Mouse (Mus musculus) forebrain, embryonic 11.5 days (tissue): ENCODE data around the gene Pkhd1. TPM values are rescaled to one million over a fixed set of nuclear protein-coding genes. Genes with fewer than 3 reads are reported as not detected.

ENCODE experiments used
- ATAC-seq: fragments of 200-750 bp; cut with Nextera tagmentation; replicated peaks from 2 replicates; pipeline ENCODE4 v1.8.0; 2017; ENCODE audit warnings: moderate TSS enrichment; ENCODE audit not compliant: low FRiP score
- DNase-seq: peaks from one replicate; pipeline ENCODE4 v3.0.0-alpha.2; 2017; ENCODE audit warnings: low spot score
- H3K27ac ChIP-seq: fragments of 300-500 bp; sonication (generic); 2 replicates; pipeline ENCODE4 v1.5.1; 2014; ENCODE audit warnings: low read depth, low read length
- H3K27me3 ChIP-seq: fragments of 300-500 bp; sonication (generic); 2 replicates; pipeline ENCODE4 v1.6.1; 2014; ENCODE audit warnings: mild to moderate bottlenecking, low read length, mixed read lengths; ENCODE audit not compliant: control insufficient read depth, insufficient read depth
- H3K36me3 ChIP-seq: fragments of 300-500 bp; sonication (generic); 2 replicates; pipeline ENCODE4 v1.6.1; 2014; ENCODE audit warnings: mild to moderate bottlenecking, low read length, moderate library complexity, mixed read lengths; ENCODE audit not compliant: control insufficient read depth, insufficient read depth
- H3K4me1 ChIP-seq: fragments of 300-500 bp; sonication (generic); replicated peaks from 2 replicates; pipeline ENCODE4 v1.6.1; 2014; ENCODE audit warnings: low read length, mixed read lengths; ENCODE audit not compliant: control insufficient read depth, insufficient read depth
- H3K4me2 ChIP-seq: fragments of 300-500 bp; sonication (generic); 2 replicates; pipeline ENCODE4 v1.6.1; 2014; ENCODE audit warnings: low read depth, mild to moderate bottlenecking, low read length, moderate library complexity, mixed read lengths; ENCODE audit not compliant: severe bottlenecking
- H3K4me3 ChIP-seq: fragments of 300-500 bp; sonication (generic); 2 replicates; pipeline ENCODE4 v1.5.1; 2014; ENCODE audit warnings: low read depth, low read length
- H3K9ac ChIP-seq: fragments of 300-500 bp; sonication (generic); 2 replicates; pipeline ENCODE4 v1.6.1; 2014; ENCODE audit warnings: low read length
- H3K9me3 ChIP-seq: fragments of 300-500 bp; sonication (generic); 2 replicates; pipeline ENCODE4 v1.6.1; 2016; ENCODE audit warnings: low read length, mixed read lengths; ENCODE audit not compliant: control insufficient read depth
- WGBS: fragments of 180-500 bp; shearing (Covaris S2); extraction: QIAGEN DNeasy Blood & Tissue Kit; methylation state at CpG from one replicate; pipeline ENCODE4 v1.1.7; 2014; 5-methylcytosine and 5-hydroxymethylcytosine counted together
- polyA plus RNA-seq: library from polyadenylated mRNA; unstranded; fragments of >200 nt; fragmentation: Nextera tagmentation; extraction: Ambion mirVana; gene quantifications from 2 replicates; pipeline ENCODE4 v1.2.1, GENCODE M21; 2014

The Pkhd1 gene
- polyA plus RNA-seq, 1 experiment from 2014 or later = not detected

- peak; percentile 64 for DNase-seq
- Histone ChIP-seq H3K27ac (peak overlapping the region; percentile 9), H3K36me3 (no peaks in the 10 kb centered on the region), H3K27me3 (no peaks in the 10 kb centered on the region), H3K4me2 (no peak overlapping the region), H3K9ac (no peak overlapping the region), H3K4me3 (no peak overlapping the region), H3K9me3 (no peaks in the 10 kb centered on the region), H3K4me1 (peaks cover 7% of the 10 kb centered on the region; the same call in 1 of the 2 replicates)
- WGBS = 11% methylated on average over 8 of the region's 8 CpGs
- ATAC-seq = peak; percentile 88
Measured at GRCm38 (mm10) chr1:20302187-20302942, 315.5 kb downstream of the Pkhd1 start.

GRCm38 (mm10) chr1:20301631-20302030, 316.2 kb downstream of the Pkhd1 start:
- Histone ChIP-seq H3K36me3 (no peaks in the 10 kb centered on the region), H3K4me3 (no peak overlapping the region), H3K27me3 (no peaks in the 10 kb centered on the region), H3K27ac (no peak overlapping the region), H3K9ac (no peak overlapping the region), H3K9me3 (no peaks in the 10 kb centered on the region), H3K4me1 (peaks cover 7% of the 10 kb centered on the region; the same call in 1 of the 2 replicates), H3K4me2 (no peak overlapping the region)
- no peak for DNase-seq
- no peak for ATAC-seq
- 80% methylated on average over 3 of the region's 3 CpGs for WGBS

- Histone ChIP-seq H3K4me3 (no peak overlapping the region), H3K9me3 (no peaks in the 10 kb centered on the region), H3K27ac (no peak overlapping the region), H3K36me3 (no peaks in the 10 kb centered on the region), H3K9ac (no peak overlapping the region), H3K27me3 (no peaks in the 10 kb centered on the region), H3K4me1 (no peaks in the 10 kb centered on the region), H3K4me2 (no peak overlapping the region)
- DNase-seq (no peak), ATAC-seq (no peak)
- WGBS = 74% methylated on average over 1 of the region's 1 CpGs
Measured at GRCm38 (mm10) chr1:20288696-20289095, 329.2 kb downstream of the Pkhd1 start.

- no peaks in the 10 kb centered on the region for H3K36me3 ChIP-seq
- H3K27me3 ChIP-seq = no peaks in the 10 kb centered on the region
- ATAC-seq = no peak
- no peak overlapping the region for H3K27ac ChIP-seq
- H3K4me3 ChIP-seq = no peak overlapping the region
- H3K9me3 ChIP-seq = no peaks in the 10 kb centered on the region
- no peaks in the 10 kb centered on the region for H3K4me1 ChIP-seq
- no peak overlapping the region for H3K9ac ChIP-seq
- no peak for DNase-seq
- H3K4me2 ChIP-seq = no peak overlapping the region
- WGBS = 72% methylated on average over 5 of the region's 5 CpGs
Measured at GRCm38 (mm10) chr1:20260403-20260802, 357.5 kb downstream of the Pkhd1 start.

GRCm38 (mm10) chr1:20248169-20248568, 369.7 kb downstream of the Pkhd1 start:
- no peak for DNase-seq
- 78% methylated on average over 2 of the region's 2 CpGs for WGBS
- Histone ChIP-seq H3K36me3 (no peaks in the 10 kb centered on the region), H3K27me3 (no peaks in the 10 kb centered on the region), H3K9me3 (no peaks in the 10 kb centered on the region), H3K9ac (no peak overlapping the region), H3K4me1 (no peaks in the 10 kb centered on the region), H3K4me2 (no peak overlapping the region), H3K4me3 (no peak overlapping the region), H3K27ac (no peak overlapping the region)
- no peak for ATAC-seq

- WGBS = 50% methylated on average over 1 of the region's 1 CpGs
- no peak overlapping the region for H3K27ac ChIP-seq
- H3K4me3 ChIP-seq = no peak overlapping the region
- no peak for ATAC-seq
- H3K9ac ChIP-seq = no peak overlapping the region
- no peak for DNase-seq
- no peaks in the 10 kb centered on the region for H3K4me1 ChIP-seq
- H3K36me3 ChIP-seq = no peaks in the 10 kb centered on the region
- no peaks in the 10 kb centered on the region for H3K9me3 ChIP-seq
- H3K27me3 ChIP-seq = no peaks in the 10 kb centered on the region
- H3K4me2 ChIP-seq = no peak overlapping the region
Measured at GRCm38 (mm10) chr1:20216681-20217080, 401.2 kb downstream of the Pkhd1 start.

- DNase-seq (no peak), ATAC-seq (no peak)
- no peaks in the 10 kb centered on the region for H3K4me1 ChIP-seq
- no peaks in the 10 kb centered on the region for H3K36me3 ChIP-seq
- H3K9ac ChIP-seq = no peak overlapping the region
- no peaks in the 10 kb centered on the region for H3K9me3 ChIP-seq
- H3K27me3 ChIP-seq = no peaks in the 10 kb centered on the region
- no peak overlapping the region for H3K27ac ChIP-seq
- H3K4me2 ChIP-seq = no peak overlapping the region
- no peak overlapping the region for H3K4me3 ChIP-seq
- 33% methylated on average over 9 of the region's 9 CpGs for whole genome bisulfite sequencing
Measured at GRCm38 (mm10) chr1:20190444-20190843, 427.4 kb downstream of the Pkhd1 start.

- H3K27me3 ChIP-seq = no peaks in the 10 kb centered on the region
- H3K4me1 ChIP-seq = no peaks in the 10 kb centered on the region
- H3K4me2 ChIP-seq = no peak overlapping the region
- WGBS = 24% methylated on average over 8 of the region's 8 CpGs
- H3K27ac ChIP-seq = no peak overlapping the region
- ATAC-seq (no peak), DNase-seq (no peak)
- no peak overlapping the region for H3K4me3 ChIP-seq
- no peaks in the 10 kb centered on the region for H3K36me3 ChIP-seq
- no peak overlapping the region for H3K9ac ChIP-seq
- no peaks in the 10 kb centered on the region for H3K9me3 ChIP-seq
Measured at GRCm38 (mm10) chr1:20180157-20180556, 437.7 kb downstream of the Pkhd1 start.

- H3K4me3 ChIP-seq = no peak overlapping the region
- H3K36me3 ChIP-seq = no peaks in the 10 kb centered on the region
- no peak overlapping the region for H3K27ac ChIP-seq
- ATAC-seq (no peak), DNase-seq (no peak)
- H3K4me2 ChIP-seq = no peak overlapping the region
- H3K9ac ChIP-seq = no peak overlapping the region
- H3K27me3 ChIP-seq = no peaks in the 10 kb centered on the region
- no peaks in the 10 kb centered on the region for H3K9me3 ChIP-seq
- WGBS = 76% methylated on average over 4 of the region's 4 CpGs
- no peaks in the 10 kb centered on the region for H3K4me1 ChIP-seq
Measured at GRCm38 (mm10) chr1:20171199-20171598, 446.7 kb downstream of the Pkhd1 start.
